Mouse (Mus musculus): ENCODE data around the gene 4931429L15Rik.

- TF ChIP-seq CTCF (IDR thresholded peaks at IDR 0.05; ENCODE audit: borderline replicate concordance, insufficient read depth, low read depth, low read length) = no peak
- TF ChIP-seq POLR2A (IDR thresholded peaks at IDR 0.05; ENCODE audit: borderline replicate concordance, insufficient read depth, low read length) = no peak
Observed at GRCm38 (mm10) chr9:46315807-46316365, 3.9 kb downstream of the 4931429L15Rik start.
